11 mouse cellular contexts compared by ENCODE assay signal in genomic region chr13:56132326-56132936, GRCm38 (mm10). TPM values are rescaled to one million over a fixed set of nuclear protein-coding genes. Genes with fewer than 3 reads are reported as not detected.
DNase-seq lines count a peak whose midpoint lies in the region; ATAC-seq and TF ChIP-seq lines count a peak whose summit lies in the region.
"Had no signal": no experiment of that assay in that cellular context is flagged by ENCODE, and none has a peak within 500 bp of the region (broad histone marks: within the 10 kb centered on the region; RNA-seq: fewer than 3 reads in every experiment).

No protein-coding gene starts in this region.

- DNase-seq in gastrocnemius, adult 18-20 months (ENCODE audit: low spot score), result peak; percentile 64
- no peak for DNase-seq in gastrocnemius, postnatal 4 days (ENCODE audit: low spot score in 2 of 2)
- no peak for DNase-seq in neural tube, embryonic 10.5 days (ENCODE audit: extremely low spot score, low spot score)
- DNase-seq in liver, postnatal 0 days, result no peak
- peak; percentile 64 for DNase-seq in thymus, postnatal 4 days
- no peak for DNase-seq in retina, postnatal 1 day
- DNase-seq: adrenal gland, adult 2 months had no signal

- H3K9me3 ChIP-seq in neural tube, embryonic 13.5 days, result no peaks in the 10 kb centered on the region
- H3K9me3 ChIP-seq in liver, postnatal 0 days (ENCODE audit: low read length), result no peaks in the 10 kb centered on the region
- H3K9me3 ChIP-seq in forebrain, embryonic 12.5 days, result peaks cover 2% of the 10 kb centered on the region; the same call in 1 of the 2 replicates

- H3K36me3 ChIP-seq in neural tube, embryonic 13.5 days, result peaks cover 26% of the 10 kb centered on the region
- H3K36me3 ChIP-seq in liver, postnatal 0 days (replicated peaks; ENCODE audit: insufficient read depth, low read length), result peaks cover 12% of the 10 kb centered on the region
- H3K36me3 ChIP-seq in forebrain, embryonic 12.5 days (replicated peaks), result peaks cover 36% of the 10 kb centered on the region

- ATAC-seq in neural tube, embryonic 13.5 days (ENCODE audit: low read depth), result no peak
- ATAC-seq in liver, postnatal 0 days, result no peak
- ATAC-seq in forebrain, embryonic 12.5 days (ENCODE audit: low FRiP score), result no peak

- peak overlapping the region; percentile 38; the same call in 1 of the 2 replicates for H3K9ac ChIP-seq in neural tube, embryonic 13.5 days
- no peak overlapping the region for H3K9ac ChIP-seq in liver, postnatal 0 days (replicated peaks)
- no peak overlapping the region for H3K9ac ChIP-seq in forebrain, embryonic 12.5 days

- 77% methylated on average over 11 of the region's 11 CpGs for WGBS in neural tube, embryonic 13.5 days
- WGBS in liver, postnatal 0 days (ENCODE audit: insufficient replicate concordance), result 41% methylated on average over 11 of the region's 11 CpGs
- WGBS in forebrain, embryonic 12.5 days, result 88% methylated on average over 11 of the region's 11 CpGs

- no peaks in the 10 kb centered on the region for H3K27me3 ChIP-seq in neural tube, embryonic 13.5 days
- no peaks in the 10 kb centered on the region for H3K27me3 ChIP-seq in liver, postnatal 0 days (ENCODE audit: insufficient read depth, low read length)
- no peaks in the 10 kb centered on the region for H3K27me3 ChIP-seq in forebrain, embryonic 12.5 days

- H3K4me1 ChIP-seq in neural tube, embryonic 13.5 days (replicated peaks), result peaks cover 36% of the 10 kb centered on the region
- H3K4me1 ChIP-seq in liver, postnatal 0 days (ENCODE audit: insufficient read depth), result peaks cover 33% of the 10 kb centered on the region
- peaks cover 33% of the 10 kb centered on the region for H3K4me1 ChIP-seq in forebrain, embryonic 12.5 days

- peak overlapping the region; percentile 89; the same call in 1 of the 2 replicates for H3K4me2 ChIP-seq in neural tube, embryonic 13.5 days
- peak overlapping the region; percentile 85 for H3K4me2 ChIP-seq in liver, postnatal 0 days (ENCODE audit: low read depth, low read length)
- no peak overlapping the region for H3K4me2 ChIP-seq in forebrain, embryonic 12.5 days

- no peak for TF ChIP-seq CTCF in liver, postnatal 0 days (IDR thresholded peaks at IDR 0.05; ENCODE audit: low read depth)

- no peak overlapping the region for H3K4me3 ChIP-seq in neural tube, embryonic 13.5 days
- 0 out of 2 replicates have a peak overlapping the region, but pooled peaks have one; percentile 6 for H3K4me3 ChIP-seq in liver, postnatal 0 days (ENCODE audit: low read depth, low read length)
- H3K4me3 ChIP-seq in forebrain, embryonic 12.5 days (replicated peaks), result no peak overlapping the region
- H3K4me3 ChIP-seq: left cerebral cortex, adult 2 months had no signal

- H3K27ac ChIP-seq in neural tube, embryonic 13.5 days (replicated peaks), result no peak overlapping the region
- H3K27ac ChIP-seq in liver, postnatal 0 days (ENCODE audit: low read depth), result peak overlapping the region; percentile 6; the same call in 1 of the 2 replicates
- no peak overlapping the region for H3K27ac ChIP-seq in forebrain, embryonic 12.5 days
- H3K27ac ChIP-seq: left cerebral cortex, adult 2 months had no signal

- TF ChIP-seq EP300 in liver, postnatal 0 days (IDR thresholded peaks at IDR 0.05; ENCODE audit: low read depth), result no peak

RNA-seq across cellular contexts. Expression of gene H2afy, which starts 3.7 kb away (rescaled TPM):
- 10 to 100 TPM; 59.7 to 70.6 TPM for total RNA-seq in gastrocnemius, adult 18-20 months (2021)
- 10 to 100 TPM; 80.2 to 89.7 TPM for total RNA-seq in gastrocnemius, postnatal 4 days (2021)
- polyA plus RNA-seq in neural tube, embryonic 13.5 days (2015; fragmentation: Nextera tagmentation; extraction: Ambion mirVana), result 367 and 382 TPM in 2 replicates
- polyA plus RNA-seq in liver, postnatal 0 days (2015; fragmentation: Nextera tagmentation; extraction: Ambion mirVana), result 84.3 and 87.4 TPM in 2 replicates
- 651 and 663 TPM in 2 replicates for polyA plus RNA-seq in forebrain, embryonic 12.5 days (2016; fragmentation: Nextera tagmentation; extraction: Ambion mirVana)

RNA-seq across cellular contexts. Expression of gene Tifab, which starts 46.3 kb away (rescaled TPM):
- total RNA-seq in gastrocnemius, adult 18-20 months (2021), result under 1 TPM; 0.16 to 0.47 TPM
- total RNA-seq in gastrocnemius, postnatal 4 days (2021), result 1 to 10 TPM; 1.4 to 1.5 TPM
- polyA plus RNA-seq in neural tube, embryonic 13.5 days (2015; fragmentation: Nextera tagmentation; extraction: Ambion mirVana), result 1.5 and 1.6 TPM in 2 replicates
- 6.8 and 8.2 TPM in 2 replicates for polyA plus RNA-seq in liver, postnatal 0 days (2015; fragmentation: Nextera tagmentation; extraction: Ambion mirVana)
- polyA plus RNA-seq in forebrain, embryonic 12.5 days (2016; fragmentation: Nextera tagmentation; extraction: Ambion mirVana), result 0.64 and 0.77 TPM in 2 replicates
- polyA plus RNA-seq: C2C12 had no signal

Comparison
In these comparisons a context has a peak if more than half of its experiments do, and no peak if none do; other contexts are left out.
1. DNase-seq: peak in gastrocnemius, adult 18-20 months (single experiment) and thymus, postnatal 4 days (single experiment); none in gastrocnemius, postnatal 4 days (0 of 2), neural tube, embryonic 10.5 days (single experiment), liver, postnatal 0 days (single experiment) and retina, postnatal 1 day (single experiment).